Mouse (Mus musculus) MEL-GATA-1-ER (cell line): ENCODE results near the gene Gm20388.
A peak's percentile ranks its signal among the peaks of the same experiment; 100 is the strongest.

Experiments used
- DNase-seq: peaks from one replicate; pipeline ENCODE4 v3.0.0-alpha.2; 2012; ENCODE audit warnings: low read depth; ENCODE audit errors: extremely low read depth

Gm20388 gene

DNA sequence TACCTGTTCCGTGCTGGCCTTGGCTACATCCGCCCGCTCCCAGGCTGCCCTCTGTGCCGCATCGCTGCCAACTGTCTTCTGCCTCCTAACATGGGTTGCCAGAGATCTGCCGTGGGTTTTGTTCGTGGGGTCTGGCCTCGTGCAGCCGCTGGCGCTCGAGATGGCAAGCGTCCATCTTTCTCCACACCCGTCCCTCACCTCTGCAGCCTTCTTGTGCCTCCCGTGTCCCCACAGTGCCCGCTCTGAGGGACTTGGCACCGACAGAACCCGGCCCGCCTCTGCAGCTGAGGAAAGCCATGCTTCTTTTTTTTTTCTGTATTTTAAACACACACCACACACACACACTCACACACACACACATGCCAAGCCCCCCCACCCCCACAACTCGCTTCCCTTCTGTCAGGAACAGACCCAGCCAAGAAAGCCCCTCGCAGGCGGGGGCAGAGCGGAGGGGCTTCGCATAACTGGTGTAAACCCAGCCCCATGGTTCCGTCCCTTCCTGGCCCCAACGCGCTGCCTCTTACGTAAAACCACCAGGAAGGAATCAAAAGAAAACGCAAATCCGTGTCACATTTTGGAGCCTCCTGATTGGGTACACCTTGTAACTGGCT lies 2841.6 kb downstream of the Gm20388 start:
- DNase-seq = no peak

DNA sequence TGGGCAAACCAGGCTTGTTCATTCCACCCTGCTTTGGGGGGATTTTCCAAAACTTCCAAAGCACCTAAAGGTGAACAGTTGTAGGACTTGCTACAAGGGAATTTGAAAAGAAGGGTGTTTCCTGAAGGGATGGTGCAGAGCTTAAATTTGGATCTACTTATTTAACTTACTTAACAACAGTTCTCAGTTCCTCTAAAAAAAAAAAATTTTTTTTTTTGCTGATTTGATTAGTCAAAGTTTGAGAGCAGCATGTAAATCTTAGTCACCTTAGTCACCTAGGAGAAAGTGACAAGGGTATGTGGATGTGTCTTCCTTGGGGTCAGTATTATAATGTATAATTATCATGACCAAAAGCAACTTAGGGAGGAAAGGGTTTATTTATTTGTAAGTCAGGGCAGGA lies 2848.0 kb downstream of the Gm20388 start:
- DNase-seq = no peak

DNA sequence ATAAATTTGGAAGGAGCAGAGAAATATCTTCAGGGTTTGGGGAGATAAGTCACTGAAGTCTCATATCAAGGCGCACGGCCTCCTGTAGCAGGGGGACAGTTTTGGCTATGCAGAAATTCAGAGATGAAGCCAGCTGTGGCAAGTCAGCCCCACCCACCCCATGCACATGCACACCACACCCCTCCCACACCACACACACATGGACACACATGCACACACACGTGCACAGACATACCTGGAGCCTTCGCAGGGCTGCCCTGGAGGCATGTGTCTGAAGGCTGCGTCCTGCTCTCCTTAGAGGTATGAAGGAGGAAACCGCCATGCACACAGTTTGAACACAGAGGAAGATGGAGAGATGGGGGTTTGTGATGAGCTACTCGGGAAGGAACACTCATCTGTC lies 2849.5 kb downstream of the Gm20388 start:
- DNase-seq = no peak

DNA sequence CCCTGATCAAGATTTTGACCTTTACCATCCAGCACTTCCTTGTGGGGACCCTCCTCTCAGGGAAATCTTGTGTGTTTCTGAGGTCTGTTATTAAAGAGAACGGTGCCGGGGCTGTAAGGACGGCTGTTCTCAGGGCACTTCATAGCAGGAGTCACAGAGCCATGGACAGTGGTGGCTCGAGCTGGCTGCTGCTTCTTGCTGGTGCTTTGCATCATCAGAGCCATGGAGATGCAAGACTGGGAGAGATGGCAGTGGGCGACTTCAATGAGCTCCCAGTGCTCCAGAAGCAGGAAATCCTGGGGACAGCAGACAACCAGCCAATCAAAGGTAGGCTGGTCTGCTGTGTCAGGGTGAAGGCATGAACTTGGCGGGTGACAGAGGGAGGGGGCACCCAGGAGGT lies 2850.5 kb downstream of the Gm20388 start:
- no peak for DNase-seq

DNA sequence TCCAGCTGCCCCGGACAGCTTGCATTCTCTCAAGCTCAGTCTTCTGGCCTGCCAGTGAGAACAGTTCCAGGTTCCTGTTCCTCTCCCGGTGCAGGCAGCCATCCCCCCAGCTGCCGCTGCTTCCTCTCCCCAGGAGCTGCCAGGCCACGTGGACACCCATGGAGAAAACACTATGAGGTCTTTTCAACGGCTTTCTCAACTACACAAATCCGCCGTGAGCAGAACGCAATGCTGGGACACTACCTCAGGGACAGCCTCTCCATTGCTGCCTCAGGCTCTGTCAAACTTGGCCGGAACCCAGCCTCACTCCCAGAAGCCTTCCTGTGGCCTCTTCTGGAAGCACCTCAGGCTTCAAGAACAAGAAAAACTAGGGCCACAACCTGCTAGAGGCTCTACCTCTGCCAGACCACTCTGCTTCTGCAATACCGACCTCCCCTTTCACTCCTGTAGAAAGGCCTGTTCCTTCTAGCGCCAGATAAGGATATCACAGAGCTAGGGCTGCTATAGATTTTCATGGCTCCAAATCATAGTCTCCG lies 2852.2 kb downstream of the Gm20388 start:
- DNase-seq = peak; percentile 90

DNA sequence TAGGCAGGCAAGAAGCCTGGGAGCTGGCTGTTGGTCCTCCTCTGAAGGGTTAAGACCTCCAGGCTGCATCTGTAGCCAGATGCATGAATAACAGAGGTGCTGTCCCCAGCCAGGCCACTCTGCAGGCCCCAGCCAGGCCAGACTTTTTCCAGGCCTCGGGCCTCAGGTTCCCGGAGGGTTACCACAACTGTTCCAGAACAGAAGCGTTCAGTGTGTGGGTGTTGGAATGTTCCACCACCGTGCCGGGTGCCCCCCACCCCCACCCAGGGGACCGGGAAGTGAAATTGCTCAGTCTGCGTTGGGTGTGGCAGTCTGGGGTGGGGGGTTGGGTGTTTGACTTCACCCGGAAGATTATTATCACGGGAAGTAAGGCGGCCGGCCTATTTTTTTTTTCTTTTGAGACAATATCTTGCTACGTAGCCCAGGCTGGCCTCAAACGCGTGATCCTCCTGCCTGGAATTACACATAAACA lies 2852.7 kb downstream of the Gm20388 start:
- DNase-seq = no peak

DNA sequence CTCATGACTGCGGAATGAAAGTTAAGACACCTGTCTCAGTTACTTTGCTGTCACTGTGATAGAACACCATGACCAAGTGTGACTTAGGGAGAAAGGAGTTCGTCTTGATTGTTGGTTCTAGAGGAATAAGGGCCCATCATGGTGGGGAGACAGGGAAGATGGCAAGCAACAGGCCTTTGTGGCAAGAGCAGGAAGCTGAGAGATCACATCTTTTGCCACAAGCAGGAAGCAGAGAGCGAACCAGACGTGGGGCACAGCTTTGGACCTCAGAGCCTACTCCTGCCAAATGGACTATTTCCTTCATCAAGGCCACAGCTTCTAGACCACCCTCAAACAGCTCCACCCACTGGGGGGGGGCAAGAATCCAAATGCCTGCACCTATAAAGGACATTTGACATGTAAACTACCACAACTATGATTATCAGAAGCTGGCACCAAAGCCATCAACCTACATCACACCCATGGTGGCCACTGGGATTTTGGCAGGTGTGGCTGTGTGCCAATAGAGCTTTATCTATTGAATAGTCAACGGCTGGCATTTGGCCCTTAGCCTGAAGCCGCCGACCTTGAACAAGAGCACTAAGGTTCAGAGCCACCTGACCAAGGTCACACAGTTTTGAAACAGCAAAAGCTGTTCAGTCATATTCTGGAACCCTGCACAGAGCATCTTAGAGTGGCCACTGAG lies 2854.3 kb downstream of the Gm20388 start:
- no peak for DNase-seq

DNA sequence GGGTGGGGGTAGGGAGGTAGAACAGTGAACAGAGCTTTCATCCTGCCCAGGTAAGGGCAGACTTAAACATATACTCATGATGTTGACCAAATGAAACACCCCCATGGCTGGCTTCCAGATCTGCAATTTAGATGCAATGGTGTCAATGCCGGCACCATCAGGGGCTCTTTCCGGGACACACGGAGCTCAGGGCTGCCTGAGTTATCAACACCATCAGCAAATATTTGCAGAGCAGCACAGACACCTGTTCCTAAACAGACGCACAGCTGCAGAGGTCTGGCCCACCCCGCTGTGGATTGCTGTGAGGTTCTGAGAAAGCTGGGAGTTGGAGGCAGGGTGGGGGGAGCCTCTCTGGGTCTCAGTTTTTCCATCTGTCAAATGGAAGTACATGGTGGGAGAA lies 2855.5 kb downstream of the Gm20388 start:
- DNase-seq = no peak

DNA sequence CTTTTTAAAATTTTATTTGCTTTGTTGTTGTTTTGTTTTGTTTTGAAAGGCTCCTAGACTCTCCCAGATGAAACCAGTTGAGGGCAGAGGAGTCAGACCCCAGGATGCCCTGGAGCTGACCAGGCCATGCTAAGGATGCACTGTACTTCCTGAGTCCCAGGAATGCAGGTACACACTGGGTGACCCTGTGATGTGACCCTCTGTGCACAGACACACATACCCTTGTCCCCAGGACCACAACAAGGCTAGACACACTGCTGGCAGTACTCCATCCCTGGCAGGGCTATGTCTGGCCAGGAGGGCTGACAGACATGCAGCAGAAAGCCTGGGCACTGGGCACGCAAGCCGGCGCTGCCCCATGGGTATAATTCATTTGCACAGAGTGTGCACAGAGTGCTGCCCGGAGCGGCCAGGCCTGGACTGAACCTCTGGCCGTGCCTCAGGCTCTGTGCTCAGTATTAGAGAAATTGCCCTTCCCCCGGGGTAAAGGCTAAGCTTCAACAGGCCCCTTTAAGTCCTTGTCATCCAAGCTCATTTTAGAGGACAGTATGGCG lies 2856.1 kb downstream of the Gm20388 start:
- DNase-seq = no peak

DNA sequence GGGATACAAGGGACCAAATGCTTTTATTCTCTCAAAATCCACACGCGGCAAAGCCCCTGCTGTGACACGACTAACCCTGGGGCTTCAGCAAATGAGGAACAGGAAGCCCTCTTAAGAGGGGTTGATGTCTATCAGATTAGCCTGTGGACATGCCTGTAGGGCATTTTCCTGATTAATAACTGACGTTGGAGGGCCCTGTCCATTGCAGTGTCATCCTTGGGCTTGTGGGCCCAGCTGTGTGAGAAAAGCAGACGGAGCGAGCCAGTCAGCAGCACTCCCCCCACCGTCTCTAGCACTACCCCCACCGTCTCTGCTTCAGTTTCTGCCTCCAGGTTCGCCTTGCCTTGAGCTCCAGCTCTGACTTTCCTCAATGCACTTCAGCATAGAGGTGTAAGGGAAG lies 2856.6 kb downstream of the Gm20388 start:
- no peak for DNase-seq

DNA sequence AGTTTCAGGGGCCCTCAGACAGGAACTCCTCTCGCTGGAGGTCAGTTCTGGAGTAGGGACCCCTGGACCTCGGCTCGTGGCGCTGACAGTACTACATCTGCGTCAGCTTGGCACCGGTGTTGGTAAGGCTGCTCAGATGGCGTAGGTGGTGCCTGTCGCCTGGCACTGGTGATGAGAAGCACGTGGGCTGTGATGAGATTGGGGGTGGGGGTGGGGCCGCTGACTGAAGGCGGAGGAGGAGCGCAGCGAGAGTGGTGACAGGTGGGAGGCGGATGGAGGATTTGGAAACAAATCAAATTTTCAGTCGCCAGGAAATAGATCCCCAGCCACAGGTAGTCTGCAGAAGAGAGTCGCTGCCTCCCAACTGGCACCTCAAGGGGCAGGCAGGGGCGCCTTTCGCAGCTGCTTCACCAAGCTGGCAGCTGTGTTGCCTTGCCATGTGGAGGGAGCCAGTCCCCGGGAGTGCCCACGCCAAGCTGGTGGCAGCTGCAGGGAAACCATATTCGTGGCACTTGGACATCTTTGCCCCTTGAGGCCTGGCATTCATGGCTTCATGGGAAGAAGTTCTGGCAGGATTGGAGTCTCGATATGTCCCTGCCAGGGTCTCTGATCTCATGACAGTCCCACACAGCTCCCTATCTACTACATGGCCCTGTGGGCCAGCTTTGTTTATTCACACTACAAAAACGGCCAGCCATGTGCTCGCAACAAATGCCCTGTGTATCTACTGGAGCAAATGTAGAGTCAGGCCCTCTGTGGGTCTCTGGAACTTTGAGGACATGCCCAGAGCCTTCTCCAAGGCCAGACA lies 2858.8 kb downstream of the Gm20388 start:
- no peak for DNase-seq

DNA sequence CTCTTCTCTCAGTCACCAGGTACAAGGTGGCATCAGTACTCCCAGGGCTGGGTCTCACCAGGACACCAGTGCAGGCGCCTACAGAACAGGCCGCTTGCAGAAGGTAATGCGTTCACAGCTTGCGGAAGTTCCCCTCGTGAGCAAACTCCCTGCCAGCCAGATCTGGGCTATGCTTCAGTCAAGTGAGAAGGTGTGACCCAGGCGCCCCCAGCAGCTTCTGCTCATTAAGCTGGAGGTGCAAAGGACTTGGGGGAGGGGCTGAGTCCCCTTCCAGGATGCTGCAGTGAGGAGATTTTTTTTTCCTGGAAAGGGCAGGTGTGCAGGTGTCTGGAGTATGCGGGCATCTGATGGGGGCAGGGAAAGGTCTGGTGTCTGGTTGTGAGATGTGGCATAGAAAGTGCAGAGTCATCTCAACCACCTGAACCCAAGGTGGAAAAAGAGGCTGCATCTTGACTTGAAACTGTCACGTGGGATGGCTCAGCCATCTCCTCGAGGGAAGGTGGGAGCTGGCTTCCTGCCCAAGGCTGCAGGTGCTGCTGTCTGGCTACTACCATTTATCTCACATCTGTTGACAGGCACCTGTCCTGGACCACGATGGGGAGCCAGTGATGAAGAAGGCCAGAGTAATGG lies 2861.9 kb downstream of the Gm20388 start:
- DNase-seq = no peak

DNA sequence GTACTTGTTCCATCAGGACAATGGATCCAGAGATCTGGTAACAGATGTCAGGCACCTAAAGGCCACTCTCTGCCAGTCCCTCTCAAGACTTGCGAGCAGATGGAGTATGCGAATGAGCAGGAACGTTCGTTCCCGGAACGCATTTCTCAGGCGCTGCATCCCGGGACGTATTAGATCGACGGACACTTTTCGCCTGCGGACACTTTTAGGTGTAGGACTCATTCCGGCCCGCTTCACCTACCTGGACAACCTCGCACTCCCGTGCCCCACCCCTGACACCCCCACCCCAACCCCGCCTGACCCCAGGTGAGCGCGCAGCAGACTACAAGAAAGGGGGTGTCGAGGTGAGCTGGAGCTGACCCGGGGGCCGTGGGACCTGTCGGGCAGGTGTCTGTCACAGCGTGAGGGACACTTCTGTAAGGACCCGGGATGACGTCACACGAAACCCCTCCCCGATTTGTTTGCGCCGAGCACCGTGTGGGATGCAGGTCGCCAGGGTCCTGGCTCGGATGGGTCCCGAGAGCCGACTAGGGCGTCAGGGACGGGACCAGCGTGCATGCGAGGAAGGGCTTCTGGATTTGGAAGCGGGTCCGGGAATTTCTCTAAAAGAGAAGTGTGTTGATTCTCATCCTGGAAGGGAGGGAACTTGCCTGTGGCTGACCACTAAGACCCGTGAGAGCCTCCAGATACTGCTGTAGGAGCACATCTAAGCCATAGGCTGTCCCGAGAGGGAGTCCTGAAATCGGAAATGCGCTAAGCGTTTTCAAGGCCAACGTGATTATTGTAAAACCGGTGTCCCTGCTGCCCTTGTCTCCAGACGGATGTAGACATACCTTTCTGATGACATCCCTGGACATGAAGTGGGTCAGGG lies 2864.9 kb downstream of the Gm20388 start, which contains the start of gene Acsf3:
Gene Acsf3, plus strand, starts transcription at position 202 of the 871 bp plus-strand sequence.
- DNase-seq = peak; percentile 66

DNA sequence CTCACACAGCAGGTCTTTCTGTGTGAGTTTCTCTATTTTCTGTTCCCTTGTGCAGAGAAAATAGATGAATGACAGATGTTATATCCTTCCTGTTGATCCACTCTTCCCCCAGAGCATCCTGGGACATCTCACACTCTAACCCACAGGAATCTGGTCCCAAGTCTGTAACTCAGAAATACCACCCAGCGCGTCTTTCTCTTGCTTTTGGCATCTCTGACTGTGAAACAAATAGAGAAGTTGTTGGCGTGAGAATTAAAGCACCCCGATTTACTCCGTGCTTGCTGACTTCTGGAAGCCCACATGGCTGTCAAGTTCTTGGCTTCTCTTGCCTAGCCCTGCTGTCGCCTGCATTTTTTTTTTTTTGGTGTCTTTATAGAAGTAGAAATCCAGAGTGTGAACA lies 2867.1 kb downstream of the Gm20388 start:
- DNase-seq = no peak

DNA sequence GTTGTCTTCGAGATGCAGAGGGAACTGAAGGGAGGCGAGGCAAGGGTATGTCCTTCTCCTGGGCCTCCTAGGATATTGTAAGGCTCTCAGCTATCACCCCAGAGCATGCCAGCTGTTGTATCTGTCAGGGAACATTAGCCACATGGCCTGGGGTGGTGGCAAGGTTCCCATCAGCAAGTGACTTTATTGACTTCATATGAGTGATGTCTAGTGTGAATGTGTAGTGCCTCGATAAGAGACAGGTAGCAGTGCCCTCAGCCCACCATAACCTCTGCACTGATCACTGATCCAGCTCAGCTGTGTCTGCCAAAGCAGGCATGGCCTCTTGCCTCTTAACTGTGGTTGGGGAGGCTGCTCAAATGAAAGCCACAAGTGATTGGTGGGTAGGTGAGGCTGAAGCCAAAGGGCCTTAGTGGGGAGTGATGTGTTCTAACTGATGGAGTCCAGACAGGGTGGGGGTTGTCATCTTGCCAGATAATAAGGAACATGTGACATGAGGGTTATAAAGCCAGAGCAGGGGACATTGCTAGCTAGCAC lies 2868.1 kb downstream of the Gm20388 start:
- DNase-seq = no peak

DNA sequence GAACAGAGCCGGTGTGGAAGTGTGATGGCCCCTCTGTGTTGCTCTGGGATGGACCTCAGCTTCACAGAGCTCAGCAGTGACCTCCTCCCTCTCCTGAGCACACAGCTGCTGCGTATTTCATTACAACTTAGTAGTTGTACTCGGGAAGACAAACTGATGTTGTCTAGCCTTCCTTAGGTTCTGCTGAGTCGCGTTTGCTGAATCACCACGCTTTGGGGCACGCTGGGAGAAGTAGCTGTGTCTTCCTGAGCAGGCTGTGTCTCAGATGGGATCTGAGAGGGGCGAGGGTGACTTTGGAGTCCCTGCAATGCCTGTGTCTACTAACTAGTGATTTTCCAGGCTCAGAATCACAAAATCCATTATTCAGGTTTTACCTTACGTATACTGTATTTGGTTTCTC lies 2868.6 kb downstream of the Gm20388 start:
- no peak for DNase-seq

DNA sequence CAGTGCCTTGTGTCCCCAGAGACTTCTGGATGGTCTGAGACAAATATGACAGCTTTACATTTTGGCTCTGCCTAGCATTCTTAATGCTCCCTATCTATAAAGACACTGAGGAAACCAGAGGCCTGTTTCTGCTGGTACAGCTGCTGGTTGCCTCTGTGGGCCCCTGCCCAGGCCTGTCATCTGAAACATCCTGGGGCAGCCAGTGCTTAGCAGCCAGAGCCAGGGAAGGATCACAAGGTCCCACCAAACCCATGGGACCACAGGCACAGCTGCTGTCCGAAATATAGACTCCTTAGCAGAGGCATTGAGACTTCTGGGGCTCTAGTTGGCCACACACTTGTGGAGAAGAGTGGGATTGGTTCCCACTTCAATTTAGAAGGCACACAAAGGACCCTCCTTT lies 2874.1 kb downstream of the Gm20388 start:
- no peak for DNase-seq

DNA sequence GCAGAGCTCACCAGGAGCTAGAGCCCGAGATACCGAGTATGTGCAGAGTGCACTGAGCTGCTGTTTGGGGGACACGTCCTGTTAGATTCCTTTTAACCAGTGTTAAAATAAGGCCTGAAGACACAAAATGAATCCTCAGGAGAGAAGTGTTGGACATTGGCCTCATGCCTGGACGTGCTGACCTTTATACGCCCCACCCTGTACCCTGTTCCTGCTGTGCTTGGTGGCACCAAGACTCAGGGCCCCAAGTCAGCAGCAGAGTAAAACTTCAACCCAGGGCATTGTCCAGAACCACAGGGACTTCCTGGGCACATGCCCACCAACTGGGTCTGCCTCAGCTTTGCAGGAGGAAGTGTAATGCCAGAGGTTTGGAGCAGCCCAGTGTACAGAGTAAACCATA lies 2879.2 kb downstream of the Gm20388 start:
- no peak for DNase-seq

DNA sequence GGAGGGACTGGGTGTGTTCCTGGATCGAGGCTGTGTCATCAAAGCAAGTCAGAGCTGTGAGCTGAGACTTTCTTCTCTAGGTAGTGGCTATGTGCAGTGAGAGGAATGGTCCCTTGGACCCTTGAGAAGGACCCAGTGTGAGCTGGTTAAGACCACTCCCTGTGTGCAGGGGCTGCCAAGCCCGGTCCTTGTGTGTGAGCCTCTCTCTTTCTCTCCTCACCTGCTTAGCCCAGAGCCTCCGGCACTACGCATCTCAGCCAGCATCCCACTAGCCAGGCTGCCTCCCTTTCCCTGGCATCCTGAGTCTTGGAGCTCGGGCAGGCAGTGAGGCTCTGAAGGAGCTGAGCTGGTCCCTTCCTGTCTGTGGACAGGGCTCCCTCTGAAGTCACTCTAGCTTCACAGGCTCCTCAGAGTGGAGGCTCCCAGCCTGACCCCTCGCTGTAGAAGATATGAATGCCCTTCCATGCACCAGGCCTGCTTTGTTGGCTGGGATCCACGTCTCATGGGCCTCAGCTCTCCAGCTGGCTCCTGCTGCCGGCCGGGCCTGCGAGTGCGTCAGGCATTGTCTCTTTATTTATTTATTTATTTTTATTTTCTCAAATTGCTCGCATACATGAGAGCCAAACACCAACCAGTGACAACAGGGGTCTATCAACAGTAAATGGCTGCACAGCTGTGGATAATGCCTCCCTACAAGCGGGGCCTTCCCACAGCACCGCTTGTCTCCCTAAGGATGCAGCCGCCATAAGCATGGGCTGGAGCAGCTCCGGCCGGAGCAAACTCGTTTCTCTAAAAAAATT lies 2882.9 kb downstream of the Gm20388 start:
- no peak for DNase-seq
